Mouse (Mus musculus): ENCODE measurements around the gene Chst4. TPM values are rescaled to one million over a fixed set of nuclear protein-coding genes. Genes with fewer than 3 reads are reported as not detected.
"Not testable (repeated sequence)": the region's sequence is repeated elsewhere in the genome, so short reads cannot be mapped to it uniquely, and the experiment has no call there.

Gene Chst4
- total RNA-seq (2021): not detected
- long read RNA-seq, experiment 1: 0 reads
- long read RNA-seq, experiment 2: 0 reads

DNA sequence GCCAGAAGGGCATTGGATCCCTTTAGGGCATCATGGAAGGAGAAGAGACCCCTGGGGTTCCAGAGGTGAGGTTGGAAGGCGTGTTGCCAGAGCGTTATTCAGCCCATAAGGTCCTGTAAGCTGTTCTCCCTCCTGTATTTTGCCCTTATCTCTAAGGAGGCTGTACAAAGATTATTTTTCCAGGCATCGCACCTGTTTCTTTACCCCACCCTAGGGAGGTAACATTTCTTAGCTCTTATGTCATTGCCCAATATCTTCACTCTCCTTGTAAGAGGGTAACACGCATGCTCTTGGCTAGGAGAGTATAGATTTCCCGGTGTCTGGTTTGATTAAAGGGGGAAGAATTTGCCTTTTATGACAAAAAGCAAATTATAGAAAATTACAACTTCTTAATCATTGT is at the start of gene Chst4:
TSS of gene Chst4 (minus strand) at position 82 of the 400 bp plus-strand sequence.
- no peak for DNase-seq (ENCODE audit: low spot score in 2 of 2)

DNA sequence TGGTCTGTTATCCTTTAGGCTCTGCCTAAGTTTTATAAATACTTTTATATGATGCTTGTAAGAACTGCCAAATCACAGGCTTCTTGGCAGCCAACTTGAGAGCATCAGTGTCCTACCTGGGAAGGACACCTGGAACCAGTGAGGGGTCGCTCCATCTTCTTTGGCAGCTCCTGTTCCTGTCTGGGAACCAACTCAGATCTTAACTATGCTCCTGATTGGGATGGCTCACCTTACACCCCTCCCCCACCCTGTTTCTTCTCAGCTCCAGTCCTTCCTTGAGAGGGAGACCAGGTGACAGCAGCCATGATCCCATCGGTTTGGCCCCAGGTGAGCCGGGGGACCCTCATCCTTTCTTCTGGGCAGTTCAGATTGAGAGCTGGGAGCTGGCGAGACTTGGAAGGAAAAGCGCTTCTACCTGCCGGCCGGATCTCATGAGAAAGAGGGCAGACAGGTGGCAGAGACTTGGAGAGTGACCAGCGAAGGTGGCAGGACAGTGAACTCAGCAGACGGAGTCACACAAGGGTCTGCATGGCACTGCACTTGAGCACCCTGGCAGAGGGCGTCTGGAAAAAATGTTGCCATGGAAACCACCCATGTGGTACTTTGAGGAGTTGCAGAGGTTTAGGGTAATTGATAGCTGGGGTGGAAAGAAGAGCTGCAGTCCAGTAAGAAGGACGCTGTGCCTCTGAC is 43.0 kb upstream of the Chst4 start:
- DNase-seq (ENCODE audit: low spot score in 2 of 2): no peak

DNA sequence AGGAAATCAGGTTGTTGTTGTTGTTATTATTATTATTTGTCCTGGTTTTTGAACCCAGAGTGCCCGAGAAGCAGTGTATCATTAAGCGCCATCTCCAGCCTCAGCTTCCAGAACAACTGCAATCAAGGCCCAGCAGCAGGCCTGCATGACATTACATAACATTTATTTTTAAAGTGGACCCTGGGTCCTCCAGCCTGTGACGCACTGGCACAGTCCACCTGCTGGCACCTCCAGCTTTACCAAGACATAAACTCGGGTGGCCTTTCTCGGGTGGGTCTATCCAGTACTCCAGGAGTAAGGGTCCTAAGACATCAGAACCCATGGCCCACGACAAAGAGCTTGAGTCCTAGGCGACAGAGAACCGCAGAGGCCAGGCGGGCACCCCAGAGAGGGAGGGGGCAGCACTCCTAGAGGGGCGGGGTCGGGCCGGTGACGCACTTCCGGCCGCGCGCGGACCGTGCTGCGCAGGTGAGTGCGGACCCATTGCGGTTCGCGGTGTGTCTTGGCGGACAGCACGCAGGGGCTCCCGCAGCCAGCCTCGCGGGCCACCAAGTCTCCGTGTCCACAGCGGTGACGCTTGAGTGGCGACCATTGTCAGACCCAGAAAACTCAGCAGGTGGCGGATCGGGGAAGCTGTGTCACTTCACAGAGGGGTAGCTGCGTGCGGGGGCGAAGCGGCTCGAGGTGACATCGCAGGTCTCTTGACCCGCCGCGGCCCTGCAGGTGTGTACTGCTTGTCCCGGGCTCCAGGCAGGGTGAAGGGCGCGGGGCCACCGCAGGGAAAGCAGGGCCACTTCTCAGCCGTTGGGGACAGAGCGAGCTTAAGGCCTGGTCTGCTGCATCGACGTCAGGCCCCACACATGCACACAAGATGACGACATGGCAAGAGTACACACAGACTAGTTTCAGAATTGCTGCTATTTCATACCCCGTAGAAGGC is 40.0 kb upstream of the Chst4 start, which contains the start of gene Zfp612:
TSS of gene Zfp612 (plus strand) at position 465 of the 940 bp plus-strand sequence.
- DNase-seq (ENCODE audit: low spot score in 2 of 2): peak; percentile 29 to 50

DNA sequence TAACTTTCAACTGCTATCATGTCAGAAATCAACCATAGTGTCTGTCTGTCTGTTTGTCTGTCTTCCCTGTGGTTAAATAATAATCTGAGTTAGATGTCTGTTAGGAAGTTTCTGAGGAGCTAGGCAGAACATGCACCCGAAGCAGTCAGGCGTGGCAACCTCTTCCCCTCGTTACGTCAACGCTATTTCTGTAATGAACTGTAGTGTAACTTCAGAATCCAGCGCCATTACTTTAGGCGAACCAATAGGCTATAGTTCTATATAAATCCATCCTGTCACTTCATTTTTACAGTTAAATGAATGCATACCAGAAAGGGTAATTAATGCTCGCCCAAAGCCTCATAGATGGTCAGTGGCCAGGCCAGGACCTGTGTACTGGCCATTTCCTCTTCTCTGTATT is 35.0 kb upstream of the Chst4 start:
- no peak for DNase-seq (ENCODE audit: low spot score in 2 of 2)

GRCm38 (mm10) chr8:110071600-110071999 is 32.1 kb upstream of the Chst4 start:
- peak; percentile 29 to 61 for DNase-seq (ENCODE audit: low spot score in 2 of 2)

DNA sequence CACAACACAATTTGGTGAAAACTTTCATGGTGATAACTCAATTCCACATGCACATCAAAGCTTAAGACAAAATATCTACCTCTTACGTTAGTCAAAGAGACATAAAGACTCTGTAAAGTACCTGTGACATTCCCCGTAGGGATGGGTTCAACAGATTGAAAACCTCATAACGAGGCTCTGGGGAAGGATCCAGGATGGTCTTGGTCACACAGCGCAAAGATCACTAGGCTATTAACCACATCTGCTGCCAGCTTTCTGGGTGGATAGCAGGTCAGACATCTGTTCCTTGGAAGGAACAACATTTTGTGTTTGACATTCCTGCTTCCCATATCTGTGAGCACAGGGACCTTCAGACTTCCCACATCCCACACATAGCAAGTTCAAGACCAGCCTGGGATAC is 30.2 kb upstream of the Chst4 start:
- no peak for DNase-seq (ENCODE audit: low spot score in 2 of 2)

GRCm38 (mm10) chr8:110065676-110066075 is 26.1 kb upstream of the Chst4 start:
- DNase-seq (ENCODE audit: low spot score in 2 of 2): no peak

- DNase-seq (ENCODE audit: low spot score in 2 of 2): no peak
Measured at GRCm38 (mm10) chr8:110064606-110065365, 25.2 kb upstream of the Chst4 start.

GRCm38 (mm10) chr8:110064161-110064560 is 24.6 kb upstream of the Chst4 start:
- DNase-seq (ENCODE audit: low spot score in 2 of 2): no peak

- no peak for DNase-seq (ENCODE audit: low spot score in 2 of 2)
Measured at GRCm38 (mm10) chr8:110058207-110058606, 18.7 kb upstream of the Chst4 start.

- no peak for DNase-seq (ENCODE audit: low spot score in 2 of 2)
Measured at GRCm38 (mm10) chr8:110051208-110051607, 11.7 kb upstream of the Chst4 start.

- DNase-seq (ENCODE audit: low spot score in 2 of 2): no peak
Measured at GRCm38 (mm10) chr8:110040509-110040908, 969 bp upstream of the Chst4 start.

GRCm38 (mm10) chr8:110039216-110039615 is 324 bp downstream of the Chst4 start:
- DNase-seq (ENCODE audit: low spot score in 2 of 2): no peak

DNA sequence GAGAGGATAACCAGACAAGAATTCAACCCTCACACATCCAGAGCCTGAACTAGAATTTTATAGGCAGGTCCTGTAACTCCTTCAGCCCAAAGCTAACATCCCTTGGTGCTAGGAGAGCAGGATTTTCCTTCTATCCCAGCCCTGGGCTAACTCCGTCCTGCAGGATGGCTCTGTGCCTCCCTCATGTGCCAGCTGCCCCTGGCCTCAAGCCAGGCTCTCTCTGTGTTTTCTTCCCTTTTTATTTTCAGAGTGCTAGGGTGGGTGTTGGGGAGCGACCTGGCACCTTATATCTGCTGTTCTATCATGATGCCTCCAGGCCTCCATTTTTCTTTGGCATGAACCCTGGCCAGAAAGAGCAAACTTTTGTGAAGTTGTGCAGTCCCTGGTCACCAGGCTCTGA is 3.4 kb downstream of the Chst4 start:
- DNase-seq (ENCODE audit: low spot score in 2 of 2): peak in 1 of 2 experiments; percentile 13

GRCm38 (mm10) chr8:110034331-110034730 is 5.2 kb downstream of the Chst4 start:
- no peak for DNase-seq (ENCODE audit: low spot score in 2 of 2)

DNA sequence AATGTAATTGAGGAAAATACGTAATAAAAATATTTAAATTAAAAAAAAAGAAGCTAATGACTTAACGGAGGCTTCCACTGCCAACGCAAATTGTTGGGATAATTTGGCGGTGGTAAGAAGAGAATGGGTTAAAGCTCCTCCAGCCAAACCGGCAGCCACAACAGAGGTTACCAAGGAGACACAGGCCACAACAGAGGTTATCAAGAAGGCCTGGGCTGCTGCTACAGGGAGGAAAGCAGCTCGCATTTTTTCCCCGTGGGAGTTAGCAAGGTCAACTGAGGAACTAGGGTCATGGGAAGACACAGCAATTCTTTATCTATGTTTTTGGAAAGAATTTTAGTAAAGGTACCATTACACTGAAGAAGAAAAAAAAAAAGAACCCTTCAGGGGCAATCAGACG is 5.8 kb downstream of the Chst4 start:
- DNase-seq (ENCODE audit: low spot score in 2 of 2): not testable (repeated sequence)

GRCm38 (mm10) chr8:110022768-110023344 is 16.7 kb downstream of the Chst4 start:
- DNase-seq (ENCODE audit: low spot score in 2 of 2): no peak

DNA sequence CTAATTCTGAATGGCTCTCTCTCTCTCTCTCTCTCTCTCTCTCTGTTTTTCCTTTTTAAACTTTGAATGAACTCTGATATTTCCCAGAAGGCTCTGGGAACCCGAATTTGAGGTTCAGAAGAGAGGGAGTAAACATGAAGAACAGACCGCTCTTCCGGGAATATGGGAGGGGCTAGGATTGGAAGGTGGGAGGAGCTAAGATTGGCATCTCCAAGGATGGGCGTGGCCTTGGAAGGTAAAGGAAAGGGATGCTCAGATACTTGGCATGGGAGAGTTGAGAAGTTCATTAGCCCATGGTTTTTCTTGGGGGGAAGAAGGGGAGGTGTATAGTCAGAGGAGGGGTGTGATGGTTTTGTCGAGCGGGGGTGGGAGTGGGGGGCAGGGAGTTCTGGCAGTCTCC is 17.5 kb downstream of the Chst4 start:
- no peak for DNase-seq (ENCODE audit: low spot score in 2 of 2)

GRCm38 (mm10) chr8:110010868-110011267 is 28.7 kb downstream of the Chst4 start:
- peak in 1 of 2 experiments; percentile 24 for DNase-seq (ENCODE audit: low spot score in 2 of 2)

DNA sequence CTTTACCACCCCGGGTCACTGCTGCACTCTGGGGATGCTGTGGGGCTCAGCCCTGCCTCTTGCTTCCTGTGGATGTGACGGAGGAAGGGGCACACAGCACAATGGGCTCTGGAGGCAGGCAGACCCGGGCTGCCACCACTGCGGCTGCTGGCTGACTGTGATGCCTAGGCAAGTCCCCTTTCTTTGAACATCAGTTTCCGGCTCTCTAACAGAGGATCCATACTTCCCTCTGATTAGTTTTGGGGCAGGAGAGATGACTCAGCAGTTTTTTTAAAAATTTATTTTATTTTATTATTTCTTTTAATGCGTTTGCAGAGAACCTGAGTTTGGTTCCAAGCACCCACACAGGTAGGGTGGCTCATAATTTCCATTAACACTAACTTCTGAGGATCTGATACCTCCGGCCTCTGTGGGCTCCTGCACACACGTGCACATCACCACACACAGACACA is 30.5 kb downstream of the Chst4 start:
- DNase-seq (ENCODE audit: low spot score in 2 of 2): no peak
